Mouse (Mus musculus) forebrain, embryonic 16.5 days (tissue): ENCODE results near the gene Upb1. TPM values are rescaled to one million over a fixed set of nuclear protein-coding genes. Genes with fewer than 3 reads are reported as not detected.
"Not testable (repeated sequence)": the region's sequence is repeated elsewhere in the genome, so short reads cannot be mapped to it uniquely, and the experiment has no call there.

Experiments
- ATAC-seq: fragments of 200-750 bp; cut with Nextera tagmentation; 2 replicates; pipeline ENCODE4 v1.8.0; 2017; ENCODE audit warnings: mild to moderate bottlenecking, moderate library complexity
- H3K27ac ChIP-seq: fragments of 300-500 bp; sonication (generic); 2 replicates; pipeline ENCODE4 v1.5.1; 2014; ENCODE audit warnings: low read length, control low read depth
- H3K27me3 ChIP-seq: fragments of 300-500 bp; sonication (generic); replicated peaks from 2 replicates; pipeline ENCODE4 v1.6.1; 2014; ENCODE audit warnings: low read length; ENCODE audit not compliant: control insufficient read depth, insufficient read depth
- H3K36me3 ChIP-seq: fragments of 300-500 bp; sonication (generic); 2 replicates; pipeline ENCODE4 v1.6.1; 2014; ENCODE audit not compliant: control insufficient read depth, insufficient read depth
- H3K4me1 ChIP-seq: fragments of 300-500 bp; sonication (generic); replicated peaks from 2 replicates; pipeline ENCODE4 v1.6.1; 2014; ENCODE audit warnings: low read length; ENCODE audit not compliant: control insufficient read depth, insufficient read depth
- H3K4me2 ChIP-seq: fragments of 300-500 bp; sonication (generic); 2 replicates; pipeline ENCODE4 v1.6.1; 2014; ENCODE audit warnings: mild to moderate bottlenecking, low read length, control low read depth
- H3K4me3 ChIP-seq: fragments of 300-500 bp; sonication (generic); replicated peaks from 2 replicates; pipeline ENCODE4 v1.5.1; 2014; ENCODE audit warnings: mild to moderate bottlenecking, low read length, control low read depth
- H3K9ac ChIP-seq: fragments of 300-500 bp; sonication (generic); replicated peaks from 2 replicates; pipeline ENCODE4 v1.6.1; 2014; ENCODE audit warnings: low read depth, low read length, control low read depth
- H3K9me3 ChIP-seq: fragments of 300-500 bp; sonication (generic); 2 replicates; pipeline ENCODE4 v1.6.1; 2016; ENCODE audit warnings: low read length; ENCODE audit not compliant: control insufficient read depth
- WGBS: fragments of 180-500 bp; shearing (Covaris S2); extraction: QIAGEN DNeasy Blood & Tissue Kit; methylation state at CpG from one replicate; pipeline ENCODE4 v1.1.7; 2014; 5-methylcytosine and 5-hydroxymethylcytosine counted together
- polyA plus RNA-seq: library from polyadenylated mRNA; unstranded; fragments of >200 nt; fragmentation: Nextera tagmentation; extraction: Ambion mirVana; gene quantifications from 2 replicates; pipeline ENCODE4 v1.2.1, GENCODE M21; 2015

The Upb1 gene
- 0.10 TPM in 1 of 2 replicates, not detected in the other for polyA plus RNA-seq

DNA sequence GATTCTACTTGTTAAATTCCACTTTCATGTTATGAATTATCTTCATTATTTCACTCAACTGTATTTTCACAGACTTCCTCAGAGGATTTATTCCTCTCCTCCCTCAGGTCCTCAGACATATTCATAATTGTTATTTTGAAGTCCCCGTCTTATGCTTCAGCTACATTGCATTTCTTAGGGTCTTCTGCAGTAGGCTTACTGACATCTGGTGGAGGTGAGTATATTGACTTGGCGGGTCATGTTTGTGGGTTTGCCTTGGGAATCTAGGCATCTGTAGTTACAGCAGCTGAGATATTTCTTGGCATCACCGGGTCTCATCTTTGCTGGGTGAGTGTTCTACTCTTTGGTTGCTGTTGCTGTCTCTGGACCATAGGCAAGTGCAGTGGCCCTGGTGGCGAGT lies at the start of gene Upb1:
Gene Upb1, plus strand, starts transcription at position 158 of the 400 bp plus-strand sequence.
- ATAC-seq, result no peak
- Histone ChIP-seq H3K27ac (no peak within 1 kb of the TSS), H3K4me1 (peaks cover 4% of the 10 kb centered on the region), H3K4me2 (no peak within 1 kb of the TSS), H3K9me3 (no peaks in the 10 kb centered on the region), H3K4me3 (no peak within 1 kb of the TSS), H3K27me3 (no peaks in the 10 kb centered on the region), H3K9ac (no peak within 1 kb of the TSS), H3K36me3 (no peaks in the 10 kb centered on the region)
- WGBS, result 87% methylated on average over 4 of the region's 4 CpGs

DNA sequence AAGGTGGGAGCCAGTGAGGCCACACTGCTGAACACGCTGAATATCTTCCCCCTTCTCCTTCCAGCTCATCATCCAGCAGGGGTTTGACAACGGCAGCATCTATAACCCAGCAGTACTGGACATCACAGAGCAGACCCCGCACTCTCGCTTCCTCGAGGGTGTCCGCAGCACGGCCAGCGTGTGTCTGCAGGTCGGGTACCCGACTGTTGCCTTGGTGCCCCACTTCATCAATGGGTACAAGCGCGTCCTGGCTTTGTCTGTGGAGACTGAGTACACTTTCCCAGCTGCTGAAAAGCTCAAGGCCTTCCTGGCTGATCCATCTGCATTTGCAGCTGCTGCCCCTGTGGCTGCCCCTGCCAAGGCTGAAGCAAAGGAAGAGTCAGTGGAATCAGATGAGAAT lies 48.4 kb upstream of the Upb1 start:
- no peak for ATAC-seq
- H3K4me1 ChIP-seq, result no peaks in the 10 kb centered on the region
- no peaks in the 10 kb centered on the region for H3K9me3 ChIP-seq
- no peak overlapping the region for H3K4me3 ChIP-seq
- 95% methylated on average over 12 of the region's 12 CpGs for WGBS
- no peaks in the 10 kb centered on the region for H3K27me3 ChIP-seq
- H3K9ac ChIP-seq, result no peak overlapping the region
- H3K36me3 ChIP-seq, result no peaks in the 10 kb centered on the region
- H3K4me2 ChIP-seq, result no peak overlapping the region
- no peak overlapping the region for H3K27ac ChIP-seq

GRCm38 (mm10) chr10:75353838-75354241 lies 47.1 kb upstream of the Upb1 start:
- not testable (repeated sequence) for ATAC-seq, H3K9me3 ChIP-seq, H3K27me3 ChIP-seq, H3K4me2 ChIP-seq, H3K4me1 ChIP-seq, H3K9ac ChIP-seq, H3K36me3 ChIP-seq, H3K27ac ChIP-seq, H3K4me3 ChIP-seq
- 75% methylated on average over 5 of the region's 9 CpGs for WGBS

DNA sequence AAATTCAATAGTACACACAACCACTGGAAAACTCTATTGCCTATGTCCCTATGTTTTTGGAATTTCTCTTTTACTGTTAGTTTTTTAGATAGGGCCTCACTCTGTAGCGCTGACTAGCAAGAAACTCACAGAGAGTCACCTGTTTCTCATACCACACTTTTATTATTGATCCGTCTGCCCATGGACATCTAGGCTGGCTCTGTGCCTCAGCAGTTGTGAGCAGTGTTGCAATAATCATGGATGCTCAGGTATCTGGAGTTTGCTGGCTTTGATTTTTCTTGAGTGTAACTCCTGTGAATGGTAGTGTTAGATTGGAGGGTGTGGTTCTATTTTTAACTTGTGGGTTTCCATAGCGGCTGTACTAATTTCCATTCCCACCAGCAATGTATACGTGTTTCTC lies 45.6 kb upstream of the Upb1 start:
- Histone ChIP-seq H3K36me3 (no peaks in the 10 kb centered on the region), H3K27ac (no peak overlapping the region), H3K4me2 (no peak overlapping the region), H3K4me3 (no peak overlapping the region), H3K9me3 (no peaks in the 10 kb centered on the region), H3K4me1 (no peaks in the 10 kb centered on the region), H3K27me3 (no peaks in the 10 kb centered on the region), H3K9ac (no peak overlapping the region)
- WGBS, result 72% methylated on average over 4 of the region's 4 CpGs
- ATAC-seq, result no peak

DNA sequence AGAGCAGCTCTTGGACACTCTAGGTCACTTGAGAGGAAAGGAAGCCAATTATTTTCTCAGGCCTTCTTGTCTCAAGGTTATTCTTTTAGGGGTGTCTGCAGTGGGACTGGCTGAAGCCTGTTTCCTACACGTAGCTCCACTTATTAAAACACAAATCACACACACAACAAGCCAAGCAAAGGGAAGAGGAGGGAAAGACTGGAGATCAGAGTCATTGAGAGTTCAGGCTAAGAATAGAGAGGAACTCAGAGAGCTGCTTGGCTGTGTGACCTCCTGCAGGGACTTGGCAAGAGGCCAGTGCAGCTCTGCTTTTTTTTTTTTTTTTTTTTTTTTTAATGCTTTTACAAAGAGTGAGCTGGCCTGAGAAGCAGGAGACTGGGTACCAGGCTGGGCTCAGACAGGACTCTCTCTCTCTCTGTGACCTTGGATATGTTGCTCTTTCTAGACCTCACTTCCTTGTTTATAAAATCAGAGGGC lies 36.7 kb upstream of the Upb1 start:
- H3K4me2 ChIP-seq, H3K4me3 ChIP-seq, H3K27me3 ChIP-seq, H3K4me1 ChIP-seq, H3K9ac ChIP-seq, H3K36me3 ChIP-seq, H3K9me3 ChIP-seq: not testable (repeated sequence)
- peak; percentile 88 for ATAC-seq
- peak overlapping the region; percentile 23; the same call in 1 of the 2 replicates for H3K27ac ChIP-seq
- 9% methylated on average over 1 of the region's 1 CpGs for WGBS

- no peak for ATAC-seq
These were observed 36.1 kb upstream of the Upb1 start for GRCm38 (mm10) chr10:75364796-75365195.

GRCm38 (mm10) chr10:75365231-75365633 lies 35.7 kb upstream of the Upb1 start:
- 61% methylated on average over 6 of the region's 6 CpGs for WGBS
- Histone ChIP-seq H3K27me3 (no peaks in the 10 kb centered on the region), H3K9ac (no peak overlapping the region), H3K36me3 (no peaks in the 10 kb centered on the region), H3K4me3 (peak overlapping the region; percentile 17), H3K27ac (no peak overlapping the region), H3K4me1 (peaks cover 5% of the 10 kb centered on the region; the same call in 1 of the 2 replicates), H3K9me3 (no peaks in the 10 kb centered on the region), H3K4me2 (no peak overlapping the region)
- ATAC-seq, result no peak

More at GRCm38 (mm10) chr10:75364796-75365195, 36.1 kb upstream of the Upb1 start:
- WGBS, result 66% methylated on average over 9 of the region's 9 CpGs
- H3K4me1 ChIP-seq, result peaks cover 5% of the 10 kb centered on the region; the same call in 1 of the 2 replicates
- H3K9me3 ChIP-seq, result no peaks in the 10 kb centered on the region
- H3K4me2 ChIP-seq, result peak overlapping the region; percentile 5; the same call in 1 of the 2 replicates
- H3K27ac ChIP-seq, result peak overlapping the region; percentile 23; the same call in 1 of the 2 replicates
- no peak overlapping the region for H3K4me3 ChIP-seq
- H3K36me3 ChIP-seq, result no peaks in the 10 kb centered on the region
- H3K9ac ChIP-seq, result no peak overlapping the region
- H3K27me3 ChIP-seq, result no peaks in the 10 kb centered on the region

GRCm38 (mm10) chr10:75373655-75374351 lies 27.1 kb upstream of the Upb1 start:
- not testable (repeated sequence) for H3K4me1 ChIP-seq, H3K27me3 ChIP-seq, H3K36me3 ChIP-seq, H3K4me3 ChIP-seq, H3K9me3 ChIP-seq, H3K9ac ChIP-seq, H3K4me2 ChIP-seq, H3K27ac ChIP-seq
- WGBS, result 66% methylated on average over 11 of the region's 19 CpGs
- peak; percentile 92 for ATAC-seq

DNA sequence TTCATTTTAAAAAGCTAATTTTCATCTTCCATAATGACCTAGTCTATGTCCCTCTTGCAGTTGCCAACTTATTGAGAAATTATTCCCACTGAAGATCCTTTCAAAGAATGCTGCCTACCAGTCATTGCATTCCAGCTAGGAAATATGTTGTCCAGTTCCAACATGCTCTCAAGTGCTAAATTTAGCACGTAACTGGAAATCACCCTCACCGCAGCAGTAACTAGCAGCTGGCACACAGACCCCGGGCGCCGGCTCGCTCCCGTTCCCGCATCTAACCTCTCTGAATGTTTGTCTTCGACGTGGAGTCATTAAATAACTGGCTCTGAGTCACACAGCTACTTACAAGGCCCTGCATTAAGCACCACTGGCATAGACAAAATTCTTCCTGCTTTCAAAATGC lies 22.2 kb upstream of the Upb1 start:
- H3K27ac ChIP-seq, result no peak overlapping the region
- 85% methylated on average over 10 of the region's 10 CpGs for WGBS
- H3K27me3 ChIP-seq, result no peaks in the 10 kb centered on the region
- H3K4me1 ChIP-seq, result 0 out of 2 replicates have a peak, but pooled peaks cover 2% of the 10 kb centered on the region
- H3K9ac ChIP-seq, result no peak overlapping the region
- H3K4me2 ChIP-seq, result no peak overlapping the region
- H3K36me3 ChIP-seq, result no peaks in the 10 kb centered on the region
- H3K4me3 ChIP-seq, result no peak overlapping the region
- ATAC-seq, result no peak
- H3K9me3 ChIP-seq, result no peaks in the 10 kb centered on the region
